Comparison of ENCODE assay signal across 28 mouse cellular contexts in the genomic region with DNA sequence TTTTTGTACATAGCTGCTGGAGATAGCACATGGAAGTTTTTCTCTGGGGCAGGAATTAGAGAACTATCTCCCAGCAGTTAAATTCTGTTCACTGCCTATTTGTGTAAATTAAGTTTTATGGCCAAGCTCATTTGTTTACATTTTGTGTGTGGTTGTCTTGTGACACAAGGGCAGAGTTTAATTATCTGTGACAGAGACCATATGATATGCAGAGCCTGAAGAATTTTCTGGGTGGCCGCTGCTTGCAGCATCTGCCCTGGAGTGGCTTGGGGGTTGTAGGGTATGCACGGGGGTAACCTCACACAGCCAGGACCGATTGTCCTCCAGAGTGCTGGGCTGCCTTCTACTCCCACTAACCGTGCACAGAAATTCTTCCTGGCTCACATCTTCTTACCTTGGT. TPM values are rescaled to one million over a fixed set of nuclear protein-coding genes. Genes with fewer than 3 reads are reported as not detected.
DNase-seq lines count a peak whose midpoint lies in the region; ATAC-seq lines count a peak whose summit lies in the region.
"Had no signal": no experiment of that assay in that cellular context is flagged by ENCODE, and none has a peak within 500 bp of the region (broad histone marks: within the 10 kb centered on the region; RNA-seq: fewer than 3 reads in every experiment).

No protein-coding gene starts in this region.

- no peak overlapping the region for H3K4me3 ChIP-seq in intestine, embryonic 16.5 days (ENCODE audit: low read length)
- H3K4me3 ChIP-seq in intestine, embryonic 15.5 days (replicated peaks) = no peak overlapping the region
- H3K4me3 ChIP-seq in kidney, embryonic 16.5 days (ENCODE audit: low read length) = no peak overlapping the region
- no peak overlapping the region for H3K4me3 ChIP-seq in lung, embryonic 16.5 days (ENCODE audit: low read length)
- H3K4me3 ChIP-seq: embryonic facial prominence, embryonic 10.5 days; embryonic facial prominence, embryonic 13.5 days; erythroblast, embryonic 14.5 days; forebrain, embryonic 12.5 days; forebrain, embryonic 15.5 days; heart, embryonic 12.5 days; heart, embryonic 15.5 days; hindbrain, embryonic 10.5 days had no signal

- no peak overlapping the region for H3K9ac ChIP-seq in intestine, embryonic 16.5 days (ENCODE audit: low read depth, low read length)
- no peak overlapping the region for H3K9ac ChIP-seq in intestine, embryonic 15.5 days
- no peak overlapping the region for H3K9ac ChIP-seq in kidney, embryonic 16.5 days (replicated peaks; ENCODE audit: low read length)
- no peak overlapping the region for H3K9ac ChIP-seq in lung, embryonic 16.5 days (ENCODE audit: low read length)
- H3K9ac ChIP-seq: embryonic facial prominence, embryonic 13.5 days; forebrain, embryonic 12.5 days; forebrain, embryonic 15.5 days; heart, embryonic 12.5 days; heart, embryonic 15.5 days had no signal

- DNase-seq in kidney, adult 11 months = no peak
- peak; percentile 30 to 48 for DNase-seq in kidney, postnatal 4 days
- no peak for DNase-seq in kidney, postnatal 36 days
- no peak for DNase-seq in lung, postnatal 10 days
- DNase-seq: adrenal gland, adult 8-10 months; adrenal gland, postnatal 25 days; cerebellum, adult 11-12 months; cerebellum, adult 8-10 months; cerebellum, postnatal 10 days; cerebellum, postnatal 36 days; embryo, embryonic 11 days; gastrocnemius, postnatal 25 days; heart, adult 18-20 months; heart, postnatal 10 days; heart, postnatal 36 days had no signal

- H3K4me1 ChIP-seq in intestine, embryonic 16.5 days (ENCODE audit: control insufficient read depth, insufficient read depth, low read length) = 0 out of 2 replicates have a peak, but pooled peaks cover 2% of the 10 kb centered on the region
- H3K4me1 ChIP-seq in intestine, embryonic 15.5 days (replicated peaks) = no peaks in the 10 kb centered on the region
- H3K4me1 ChIP-seq in kidney, embryonic 16.5 days (ENCODE audit: insufficient read depth, low read length) = no peaks in the 10 kb centered on the region
- no peaks in the 10 kb centered on the region for H3K4me1 ChIP-seq in lung, embryonic 16.5 days (replicated peaks; ENCODE audit: control insufficient read depth, insufficient read depth, low read length)
- H3K4me1 ChIP-seq: embryonic facial prominence, embryonic 10.5 days; embryonic facial prominence, embryonic 13.5 days; forebrain, embryonic 12.5 days; forebrain, embryonic 15.5 days; heart, embryonic 12.5 days; heart, embryonic 15.5 days; hindbrain, embryonic 10.5 days had no signal

- H3K9me3 ChIP-seq in intestine, embryonic 16.5 days (ENCODE audit: control insufficient read depth, low read length) = no peaks in the 10 kb centered on the region
- H3K9me3 ChIP-seq in intestine, embryonic 15.5 days = no peaks in the 10 kb centered on the region
- no peaks in the 10 kb centered on the region for H3K9me3 ChIP-seq in kidney, embryonic 16.5 days (ENCODE audit: low read length)
- H3K9me3 ChIP-seq in lung, embryonic 16.5 days (ENCODE audit: control insufficient read depth, low read length) = no peaks in the 10 kb centered on the region
- H3K9me3 ChIP-seq: embryonic facial prominence, embryonic 10.5 days; embryonic facial prominence, embryonic 13.5 days; forebrain, embryonic 12.5 days; forebrain, embryonic 15.5 days; heart, embryonic 12.5 days; heart, embryonic 15.5 days; hindbrain, embryonic 10.5 days had no signal

- 0 out of 2 replicates have a peak, but pooled peaks have one; percentile 26 for ATAC-seq in intestine, embryonic 16.5 days
- ATAC-seq in intestine, embryonic 15.5 days = no peak
- peak; percentile 91 for ATAC-seq in kidney, embryonic 16.5 days (ENCODE audit: low FRiP score, low TSS enrichment)
- peak; percentile 78 for ATAC-seq in lung, embryonic 16.5 days (ENCODE audit: low read depth)
- ATAC-seq: activated CD4-positive, CD25-positive, alpha-beta regulatory T cell, adult 4 months; forebrain, embryonic 15.5 days had no signal

- H3K4me2 ChIP-seq in intestine, embryonic 16.5 days (ENCODE audit: low read depth, low read length) = no peak overlapping the region
- no peak overlapping the region for H3K4me2 ChIP-seq in intestine, embryonic 15.5 days (replicated peaks)
- H3K4me2 ChIP-seq in kidney, embryonic 16.5 days (replicated peaks; ENCODE audit: low read depth, low read length) = no peak overlapping the region
- H3K4me2 ChIP-seq in lung, embryonic 16.5 days (ENCODE audit: low read depth, low read length) = no peak overlapping the region
- H3K4me2 ChIP-seq: embryonic facial prominence, embryonic 13.5 days; forebrain, embryonic 12.5 days; forebrain, embryonic 15.5 days; heart, embryonic 12.5 days; heart, embryonic 15.5 days had no signal

- WGBS in intestine, embryonic 16.5 days = 36% methylated on average over 4 of the region's 4 CpGs
- WGBS in intestine, embryonic 15.5 days = 24% methylated on average over 4 of the region's 4 CpGs
- 29% methylated on average over 4 of the region's 4 CpGs for WGBS in kidney, embryonic 16.5 days
- WGBS in lung, embryonic 16.5 days = 52% methylated on average over 4 of the region's 4 CpGs

- no peak overlapping the region; the same call in 1 of the 2 replicates for H3K27ac ChIP-seq in intestine, embryonic 16.5 days (ENCODE audit: low read length)
- H3K27ac ChIP-seq in intestine, embryonic 15.5 days = no peak overlapping the region
- peak overlapping the region; percentile 58; the same call in 1 of the 2 replicates for H3K27ac ChIP-seq in kidney, embryonic 16.5 days (ENCODE audit: low read length)
- no peak overlapping the region; the same call in 1 of the 2 replicates for H3K27ac ChIP-seq in lung, embryonic 16.5 days (ENCODE audit: low read length)
- H3K27ac ChIP-seq: embryonic facial prominence, embryonic 10.5 days; embryonic facial prominence, embryonic 13.5 days; forebrain, embryonic 12.5 days; forebrain, embryonic 15.5 days; heart, embryonic 15.5 days; hindbrain, embryonic 10.5 days had no signal

- no peaks in the 10 kb centered on the region for H3K36me3 ChIP-seq in intestine, embryonic 16.5 days (ENCODE audit: control insufficient read depth, insufficient read depth, low read length)
- H3K36me3 ChIP-seq in intestine, embryonic 15.5 days = no peaks in the 10 kb centered on the region
- no peaks in the 10 kb centered on the region for H3K36me3 ChIP-seq in kidney, embryonic 16.5 days (ENCODE audit: insufficient read depth, low read length)
- no peaks in the 10 kb centered on the region for H3K36me3 ChIP-seq in lung, embryonic 16.5 days (ENCODE audit: control insufficient read depth, insufficient read depth, low read length)
- H3K36me3 ChIP-seq: embryonic facial prominence, embryonic 13.5 days; forebrain, embryonic 12.5 days; forebrain, embryonic 15.5 days; heart, embryonic 12.5 days; heart, embryonic 15.5 days; hindbrain, embryonic 10.5 days had no signal

- H3K27me3 ChIP-seq in intestine, embryonic 16.5 days (replicated peaks; ENCODE audit: control insufficient read depth, insufficient read depth, low read length) = no peaks in the 10 kb centered on the region
- H3K27me3 ChIP-seq in intestine, embryonic 15.5 days (replicated peaks) = no peaks in the 10 kb centered on the region
- no peaks in the 10 kb centered on the region for H3K27me3 ChIP-seq in kidney, embryonic 16.5 days (ENCODE audit: insufficient read depth, low read length)
- no peaks in the 10 kb centered on the region for H3K27me3 ChIP-seq in lung, embryonic 16.5 days (ENCODE audit: control insufficient read depth, insufficient read depth, low read depth, low read length)
- H3K27me3 ChIP-seq: embryonic facial prominence, embryonic 13.5 days; forebrain, embryonic 12.5 days; forebrain, embryonic 15.5 days; heart, embryonic 12.5 days; heart, embryonic 15.5 days had no signal

RNA-seq across cellular contexts. Expression of a gene that starts 8.9 kb away (rescaled TPM):
- polyA plus RNA-seq in intestine, embryonic 16.5 days (2015; fragmentation: Nextera tagmentation; extraction: Ambion mirVana) = 6.2 and 6.8 TPM in 2 replicates
- 7.8 and 8.4 TPM in 2 replicates for polyA plus RNA-seq in intestine, embryonic 15.5 days (2015; fragmentation: Nextera tagmentation; extraction: Ambion mirVana)
- 8.0 and 8.9 TPM in 2 replicates for polyA plus RNA-seq in kidney, embryonic 16.5 days (2015; fragmentation: Nextera tagmentation; extraction: Ambion mirVana)
- polyA plus RNA-seq in lung, embryonic 16.5 days (2015; fragmentation: Nextera tagmentation; extraction: Ambion mirVana) = 7.6 and 8.8 TPM in 2 replicates

RNA-seq across cellular contexts. Expression of a gene that starts 9.9 kb away (rescaled TPM):
- 12.3 and 12.5 TPM in 2 replicates for polyA plus RNA-seq in intestine, embryonic 16.5 days (2015; fragmentation: Nextera tagmentation; extraction: Ambion mirVana)
- 11.6 and 13.7 TPM in 2 replicates for polyA plus RNA-seq in intestine, embryonic 15.5 days (2015; fragmentation: Nextera tagmentation; extraction: Ambion mirVana)
- 11.2 and 17.7 TPM in 2 replicates for polyA plus RNA-seq in kidney, embryonic 16.5 days (2015; fragmentation: Nextera tagmentation; extraction: Ambion mirVana)
- polyA plus RNA-seq in lung, embryonic 16.5 days (2015; fragmentation: Nextera tagmentation; extraction: Ambion mirVana) = 12.1 and 13.7 TPM in 2 replicates

Comparison
In these comparisons a context has a peak if more than half of its experiments do, and no peak if none do; other contexts are left out.
1. DNase-seq: peak in kidney, postnatal 4 days (2 of 2); none in kidney, adult 11 months (single experiment), kidney, postnatal 36 days (0 of 2) and lung, postnatal 10 days (single experiment).